Mouse (Mus musculus): ENCODE measurements around the gene Acbd5.

Gene Acbd5

DNA sequence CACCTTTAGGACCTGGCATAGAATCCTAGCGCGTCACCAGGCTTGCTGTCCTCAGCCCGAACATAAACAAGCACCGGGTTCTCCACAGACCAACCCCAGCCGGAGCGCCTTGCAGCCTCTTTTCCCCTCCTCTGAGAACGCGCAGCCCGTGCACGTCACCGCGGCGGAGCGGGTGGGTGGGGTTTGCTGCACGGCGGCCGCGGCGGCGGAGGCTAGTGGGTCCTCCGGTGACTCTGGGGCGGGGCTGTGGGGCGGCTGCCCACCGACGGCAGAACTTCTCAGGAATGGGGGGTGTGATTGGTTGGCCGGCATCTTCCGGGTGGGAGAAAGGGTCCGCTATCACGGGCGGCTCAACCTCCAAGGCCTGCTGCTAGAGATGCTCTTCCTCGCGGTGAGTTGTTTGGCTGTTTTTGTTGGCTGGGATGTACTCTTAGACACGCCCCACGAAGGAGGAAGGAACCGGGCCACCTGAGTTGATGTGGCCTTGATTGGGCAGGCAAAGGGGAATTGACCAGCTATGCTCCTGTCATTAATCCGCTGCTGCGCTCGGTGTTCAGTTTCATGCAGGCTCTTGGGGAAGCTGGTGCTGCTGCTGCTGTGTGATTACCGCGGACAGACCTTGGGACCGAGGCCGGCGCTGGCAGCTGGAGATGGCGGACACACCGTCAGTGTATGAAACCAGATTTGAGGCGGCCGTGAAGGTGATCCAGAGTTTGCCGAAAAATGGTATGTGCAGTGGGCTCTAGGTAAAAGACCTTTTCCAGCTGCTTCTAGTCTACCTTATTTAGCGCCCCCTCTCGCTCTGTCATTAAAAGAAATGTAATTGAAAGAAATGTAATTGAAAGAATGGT is 1.2 kb downstream of the Acbd5 start:
- peak; percentile 83 for DNase-seq (ENCODE audit: low read depth, low spot score)

DNA sequence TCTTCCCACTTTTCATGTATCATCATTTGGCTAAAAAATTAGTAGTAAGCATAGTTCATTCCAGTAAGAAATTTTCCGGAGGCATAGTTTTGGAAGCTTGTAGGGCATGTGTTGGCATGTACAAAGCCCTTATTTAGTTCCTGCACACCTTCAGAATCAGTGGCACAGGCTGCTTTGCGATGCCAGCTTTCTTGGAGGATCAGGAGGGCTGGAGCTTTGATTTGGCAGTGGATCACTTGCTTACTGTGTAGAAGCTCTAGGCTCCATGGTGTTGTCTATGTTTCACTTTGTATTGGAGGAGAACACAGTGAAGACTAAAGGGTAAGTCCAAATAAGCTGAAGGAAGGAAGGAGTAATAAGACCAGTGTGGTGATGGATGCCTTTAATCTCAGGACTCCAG is 2.5 kb downstream of the Acbd5 start:
- no peak for DNase-seq (ENCODE audit: low read depth, low spot score)

DNA sequence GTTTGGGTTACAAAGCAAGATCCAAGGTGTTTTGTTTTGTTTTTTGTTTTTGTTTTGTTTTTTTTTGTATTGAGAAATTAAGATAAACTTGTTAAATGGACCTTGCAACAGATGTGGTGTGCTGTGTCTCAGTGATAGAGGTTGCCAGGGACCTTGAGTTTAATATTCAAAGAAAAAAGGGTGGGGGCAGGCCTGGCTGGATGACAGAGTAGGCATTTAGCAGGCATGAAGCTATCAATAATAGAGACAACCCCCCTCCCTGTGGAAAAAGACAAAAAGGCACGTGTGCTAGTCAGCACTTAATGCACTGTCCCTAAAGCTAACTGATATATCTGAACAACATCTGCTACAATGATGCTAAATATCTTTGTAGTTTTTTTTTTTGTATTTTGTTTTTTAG is 3.4 kb downstream of the Acbd5 start:
- no peak for DNase-seq (ENCODE audit: low read depth, low spot score)

DNA sequence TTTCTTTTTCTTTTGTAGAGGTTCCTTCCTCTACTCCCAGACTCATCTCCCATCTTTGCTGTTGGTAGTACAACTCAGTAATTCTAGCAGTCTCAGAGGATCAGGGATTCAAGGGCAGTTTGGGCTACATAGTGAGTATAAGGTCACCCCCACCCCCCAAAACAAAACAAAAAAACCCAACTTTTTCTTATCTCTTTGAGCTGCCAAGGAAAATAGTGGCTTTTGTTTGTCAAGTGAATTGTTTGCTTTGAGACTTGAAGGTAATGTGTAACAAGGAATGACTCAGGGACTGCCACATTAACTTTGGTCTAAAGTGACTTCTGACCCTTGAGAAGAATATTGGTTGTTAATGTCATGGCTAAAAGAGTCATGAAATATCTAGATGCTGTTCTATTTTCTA is 7.9 kb downstream of the Acbd5 start:
- no peak for DNase-seq (ENCODE audit: low read depth, low spot score)

DNA sequence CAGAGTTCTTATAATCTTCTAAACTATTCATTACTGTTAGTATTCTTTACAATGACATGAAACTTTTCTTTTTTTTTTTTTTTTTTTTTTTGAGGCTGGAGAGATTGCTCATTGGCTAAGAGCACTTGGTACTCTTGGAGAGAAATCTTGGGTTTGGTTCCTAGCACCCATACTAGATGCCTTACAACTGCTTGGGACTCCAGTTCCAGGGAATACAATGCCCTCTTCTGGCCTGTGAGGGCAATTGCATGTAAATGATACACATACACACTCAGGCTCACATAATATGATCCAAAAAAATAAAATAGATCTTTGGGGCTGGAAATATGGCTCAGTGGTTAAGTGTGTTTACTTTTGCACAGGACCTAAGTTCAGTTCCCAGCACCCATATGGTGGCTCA is 8.8 kb downstream of the Acbd5 start:
- DNase-seq (ENCODE audit: low read depth, low spot score): peak; percentile 51

DNA sequence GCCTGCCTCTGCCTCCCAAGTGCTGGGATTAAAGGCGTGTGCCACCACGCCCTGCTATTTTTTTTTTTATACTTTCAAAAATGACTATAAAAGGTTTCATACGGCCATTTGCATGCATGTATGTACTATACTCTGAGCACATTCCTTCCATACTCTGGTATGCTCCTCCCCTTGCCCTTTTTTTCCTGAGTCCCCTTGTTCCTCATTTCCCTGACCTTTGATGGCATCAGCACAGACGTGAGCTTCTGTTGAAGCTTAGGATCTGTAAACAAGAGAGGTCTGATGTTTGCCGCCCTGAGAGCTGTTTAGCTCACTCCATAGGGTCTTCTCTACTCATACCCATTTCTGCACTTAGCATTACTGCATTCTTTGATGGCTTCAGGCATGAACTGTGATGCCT is 9.7 kb downstream of the Acbd5 start:
- no peak for DNase-seq (ENCODE audit: low read depth, low spot score)

GRCm38 (mm10) chr2:23078588-23078987 is 10.6 kb downstream of the Acbd5 start:
- no peak for DNase-seq (ENCODE audit: low read depth, low spot score)

DNA sequence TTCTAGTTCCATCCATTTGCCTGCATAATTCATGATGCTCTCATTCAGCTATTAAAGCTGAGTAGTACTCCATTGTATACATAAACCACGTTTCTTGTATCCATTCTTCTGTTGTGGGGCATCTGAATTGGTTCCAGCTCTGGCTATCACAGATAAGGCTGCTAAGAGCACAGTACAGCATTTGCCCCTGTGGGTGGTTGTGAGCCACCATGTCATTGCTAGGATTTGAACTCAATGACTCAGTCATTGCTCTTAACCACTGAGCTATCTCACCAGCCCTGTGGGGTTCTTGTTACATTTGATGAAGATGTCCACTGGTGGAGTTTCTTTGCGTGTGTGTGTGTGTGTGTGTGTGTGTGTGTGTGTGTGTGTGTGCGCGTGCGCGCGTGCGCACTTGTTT is 16.6 kb downstream of the Acbd5 start:
- no peak for DNase-seq (ENCODE audit: low read depth, low spot score)

DNA sequence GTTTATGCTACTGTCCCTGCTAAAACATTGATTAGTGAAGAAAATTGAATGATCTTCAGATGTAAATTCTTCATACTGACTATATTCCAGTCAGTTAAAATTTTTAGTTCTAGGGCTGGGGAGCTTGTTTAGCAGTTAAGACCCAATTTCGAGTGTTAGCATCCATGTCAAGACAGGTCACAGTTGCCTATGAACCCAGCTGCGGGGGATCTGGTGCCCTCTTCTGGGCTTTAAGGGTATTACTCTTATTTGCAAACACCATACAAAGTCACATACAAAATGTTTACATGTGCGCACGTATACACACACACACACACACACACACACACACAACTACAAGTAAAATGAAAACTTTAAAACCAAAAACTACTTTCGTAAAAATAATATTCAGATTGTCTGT is 24.2 kb downstream of the Acbd5 start:
- DNase-seq (ENCODE audit: low read depth, low spot score): peak; percentile 44

DNA sequence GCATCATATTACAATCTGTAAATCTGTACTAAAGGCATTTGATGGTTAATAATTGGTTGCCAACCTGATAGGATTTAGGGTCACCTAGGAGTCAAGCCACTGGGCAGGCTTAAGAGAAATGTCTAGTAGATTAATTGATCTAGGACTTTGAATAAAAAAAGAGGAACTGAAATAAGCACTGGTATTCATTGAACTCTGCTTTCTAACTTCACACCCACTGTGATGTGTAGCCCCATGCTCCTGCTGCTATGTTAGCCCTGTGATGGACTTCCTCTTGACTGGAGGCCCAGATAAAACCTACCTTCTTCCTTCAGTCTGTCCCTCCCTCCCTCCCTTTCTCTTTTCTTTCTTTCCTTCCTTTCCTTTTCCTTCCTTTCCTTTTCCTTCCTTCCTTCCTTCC is 29.1 kb downstream of the Acbd5 start:
- DNase-seq (ENCODE audit: low read depth, low spot score): no peak

GRCm38 (mm10) chr2:23102266-23102665 is 34.3 kb downstream of the Acbd5 start:
- DNase-seq (ENCODE audit: low read depth, low spot score): no peak

- no peak for DNase-seq (ENCODE audit: low read depth, low spot score)
Measured at GRCm38 (mm10) chr2:23119573-23119972, 51.6 kb downstream of the Acbd5 start.

GRCm38 (mm10) chr2:23155199-23155621 is 87.2 kb downstream of the Acbd5 start:
- DNase-seq (ENCODE audit: low read depth, low spot score): no peak

- peak; percentile 96 for DNase-seq (ENCODE audit: low read depth, low spot score)
Measured at GRCm38 (mm10) chr2:23155777-23156607, 88.0 kb downstream of the Acbd5 start, which contains the start of the genes Mastl and Yme1l1. TSS of gene Mastl (minus strand) at chr2:23156024. TSS of gene Yme1l1 (plus strand) at chr2:23156369.

GRCm38 (mm10) chr2:23156608-23157081 is 88.7 kb downstream of the Acbd5 start:
- no peak for DNase-seq (ENCODE audit: low read depth, low spot score)
